Mouse (Mus musculus) brown adipose tissue, adult 24 weeks (tissue): ENCODE results near the gene Akr1c14. TPM values are rescaled to one million over a fixed set of nuclear protein-coding genes. Genes with fewer than 3 reads are reported as not detected.

Experiments used
- polyA plus RNA-seq: library from polyadenylated mRNA; stranded (reverse); fragments of >200 nt; gene quantifications from 2 replicates; pipeline ENCODE4 v1.2.4, GENCODE M21; 2012; ENCODE audit not compliant: missing spikeins, insufficient read depth, insufficient read length

Akr1c14 gene
- polyA plus RNA-seq, 1 experiment, result 1.3 TPM

Other genes with a start within 250 kb of the Akr1c14 start
- not detected in 2 replicates for gene Calml3, start 244.7 kb upstream of the Akr1c14 start, polyA plus RNA-seq
- gene Calm4, start 211.3 kb upstream of the Akr1c14 start, polyA plus RNA-seq, result not detected in 2 replicates
- not detected in 2 replicates for gene Calm5, start 194.8 kb upstream of the Akr1c14 start, polyA plus RNA-seq
- gene Net1, start 130.8 kb upstream of the Akr1c14 start, polyA plus RNA-seq, result 41.7 and 48.0 TPM in 2 replicates
- not detected in 2 replicates for gene Tubal3, start 130.7 kb upstream of the Akr1c14 start, polyA plus RNA-seq
- gene Ucn3, start 103.7 kb upstream of the Akr1c14 start, polyA plus RNA-seq, result not detected in 2 replicates
- gene Akr1c18, start 101.6 kb downstream of the Akr1c14 start, polyA plus RNA-seq, result 1.4 TPM in 1 of 2 replicates, not detected in the other
- gene Akr1c13, start 142.1 kb downstream of the Akr1c14 start, polyA plus RNA-seq, result 10.8 and 13.2 TPM in 2 replicates
- gene Akr1c19, start 179.7 kb downstream of the Akr1c14 start, polyA plus RNA-seq, result not detected in 2 replicates
- gene Akr1c12, start 230.4 kb downstream of the Akr1c14 start, polyA plus RNA-seq, result not detected in 2 replicates